Mouse (Mus musculus): Measurements from ENCODE around the gene Fdxr. TPM values are rescaled to one million over a fixed set of nuclear protein-coding genes. Genes with fewer than 3 reads are reported as not detected.
A peak's percentile ranks its signal among the peaks of the same experiment; 100 is the strongest.

Fdxr gene
- polyA plus RNA-seq, 2 experiments: 12.3 to 13.7 TPM

GRCm38 (mm10) chr11:115296471-115297210 lies 19.8 kb upstream of the Fdxr start:
- ATAC-seq (ENCODE audit: insufficient read depth) (no peak), DNase-seq (ENCODE audit: low read depth in 3 of 3, low spot score in 3 of 3) (no peak)
- Histone ChIP-seq H3K9me3 (ENCODE audit: control insufficient read depth, low read length) (no peaks in the 10 kb centered on the region), H3K4me3 (ENCODE audit: insufficient read depth in 1 of 2, low read depth in 2 of 2, low read length in 2 of 2) (peak overlapping the region; percentile 48 to 55), H3K9ac (replicated peaks) (no peak overlapping the region), H3K27me3 (ENCODE audit: control insufficient read depth, insufficient read depth, low read length) (peaks cover 16% of the 10 kb centered on the region), H3K36me3 (replicated peaks; ENCODE audit: control insufficient read depth, insufficient read depth, low read depth) (no peaks in the 10 kb centered on the region), H3K27ac (no peak overlapping the region), H3K4me1 (replicated peaks; ENCODE audit: control insufficient read depth in 2 of 2, insufficient read depth in 2 of 2, low read length in 1 of 2) (0 out of 4 replicates have a peak, but pooled peaks cover 0 to 2% of the 10 kb centered on the region in 2 experiments), H3K4me2 (ENCODE audit: low read depth) (peak overlapping the region; percentile 45)
- TF ChIP-seq CTCF (IDR thresholded peaks at IDR 0.05; ENCODE audit: low read depth) (no peak), EP300 (IDR thresholded peaks at IDR 0.05; ENCODE audit: low read depth) (no peak)
- WGBS (ENCODE audit: insufficient replicate concordance): 44% methylated on average over 21 of the region's 21 CpGs

GRCm38 (mm10) chr11:115295939-115296338 lies 19.1 kb upstream of the Fdxr start:
- ATAC-seq (ENCODE audit: insufficient read depth) (no peak), DNase-seq (ENCODE audit: low read depth in 3 of 3, low spot score in 3 of 3) (no peak)
- Histone ChIP-seq H3K27ac (no peak overlapping the region), H3K4me3 (ENCODE audit: insufficient read depth in 1 of 2, low read depth in 2 of 2, low read length in 2 of 2) (peak overlapping the region in 1 of 2 experiments; percentile 55; a peak in 1 of 4 replicates), H3K9ac (replicated peaks) (no peak overlapping the region), H3K4me1 (replicated peaks; ENCODE audit: control insufficient read depth in 2 of 2, insufficient read depth in 2 of 2, low read length in 1 of 2) (0 out of 4 replicates have a peak, but pooled peaks cover 0 to 2% of the 10 kb centered on the region in 2 experiments), H3K4me2 (ENCODE audit: low read depth) (peak overlapping the region; percentile 45), H3K27me3 (ENCODE audit: control insufficient read depth, insufficient read depth, low read length) (peaks cover 16% of the 10 kb centered on the region), H3K36me3 (replicated peaks; ENCODE audit: control insufficient read depth, insufficient read depth, low read depth) (no peaks in the 10 kb centered on the region), H3K9me3 (ENCODE audit: control insufficient read depth, low read length) (no peaks in the 10 kb centered on the region)
- TF ChIP-seq CTCF (IDR thresholded peaks at IDR 0.05; ENCODE audit: low read depth): no peak
- TF ChIP-seq EP300 (IDR thresholded peaks at IDR 0.05; ENCODE audit: low read depth): no peak
- WGBS (ENCODE audit: insufficient replicate concordance): 69% methylated on average over 11 of the region's 11 CpGs

GRCm38 (mm10) chr11:115292631-115293375 lies 16.0 kb upstream of the Fdxr start:
- H3K9ac ChIP-seq (replicated peaks): no peak overlapping the region
- no peak for DNase-seq (ENCODE audit: low read depth in 3 of 3, low spot score in 3 of 3)

GRCm38 (mm10) chr11:115291503-115291902 lies 14.7 kb upstream of the Fdxr start:
- H3K9me3 ChIP-seq (ENCODE audit: control insufficient read depth, low read length): no peaks in the 10 kb centered on the region
- H3K27me3 ChIP-seq (ENCODE audit: control insufficient read depth, insufficient read depth, low read length): peaks cover under 1% of the 10 kb centered on the region; the same call in 1 of the 2 replicates
- H3K27ac ChIP-seq: no peak overlapping the region
- no peak overlapping the region for H3K4me2 ChIP-seq (ENCODE audit: low read depth)
- no peak overlapping the region for H3K9ac ChIP-seq (replicated peaks)
- DNase-seq (ENCODE audit: low read depth in 3 of 3, low spot score in 3 of 3): no peak
- WGBS (ENCODE audit: insufficient replicate concordance): 64% methylated on average over 10 of the region's 10 CpGs
- H3K36me3 ChIP-seq (replicated peaks; ENCODE audit: control insufficient read depth, insufficient read depth, low read depth): no peaks in the 10 kb centered on the region
- no peak overlapping the region for H3K4me3 ChIP-seq (ENCODE audit: insufficient read depth in 1 of 2, low read depth in 2 of 2, low read length in 2 of 2)
- H3K4me1 ChIP-seq (replicated peaks; ENCODE audit: control insufficient read depth in 2 of 2, insufficient read depth in 2 of 2, low read length in 1 of 2): peaks cover 0 to 5% of the 10 kb centered on the region in 2 experiments; a peak in 2 of 4 replicates
- no peak for ATAC-seq (ENCODE audit: insufficient read depth)
- no peak for TF ChIP-seq CTCF (IDR thresholded peaks at IDR 0.05; ENCODE audit: low read depth)
- no peak for TF ChIP-seq EP300 (IDR thresholded peaks at IDR 0.05; ENCODE audit: low read depth)

More at GRCm38 (mm10) chr11:115292631-115293375, 16.0 kb upstream of the Fdxr start:
- TF ChIP-seq CTCF (IDR thresholded peaks at IDR 0.05; ENCODE audit: low read depth): no peak
- TF ChIP-seq EP300 (IDR thresholded peaks at IDR 0.05; ENCODE audit: low read depth): no peak
- WGBS (ENCODE audit: insufficient replicate concordance): 45% methylated on average over 14 of the region's 14 CpGs
- no peaks in the 10 kb centered on the region for H3K36me3 ChIP-seq (replicated peaks; ENCODE audit: control insufficient read depth, insufficient read depth, low read depth)
- H3K27me3 ChIP-seq (ENCODE audit: control insufficient read depth, insufficient read depth, low read length): peaks cover 12% of the 10 kb centered on the region
- peaks cover 0 to 5% of the 10 kb centered on the region in 2 experiments; a peak in 2 of 4 replicates for H3K4me1 ChIP-seq (replicated peaks; ENCODE audit: control insufficient read depth in 2 of 2, insufficient read depth in 2 of 2, low read length in 1 of 2)
- no peaks in the 10 kb centered on the region for H3K9me3 ChIP-seq (ENCODE audit: control insufficient read depth, low read length)
- peak; percentile 45; the same call in 1 of the 2 replicates for ATAC-seq (ENCODE audit: insufficient read depth)
- peak overlapping the region; percentile 48 for H3K27ac ChIP-seq
- peak overlapping the region; percentile 38 for H3K4me2 ChIP-seq (ENCODE audit: low read depth)
- H3K4me3 ChIP-seq (ENCODE audit: insufficient read depth in 1 of 2, low read depth in 2 of 2, low read length in 2 of 2): no peak overlapping the region

GRCm38 (mm10) chr11:115290919-115291318 lies 14.1 kb upstream of the Fdxr start:
- H3K27me3 ChIP-seq (ENCODE audit: control insufficient read depth, insufficient read depth, low read length): no peaks in the 10 kb centered on the region
- H3K27ac ChIP-seq: no peak overlapping the region
- peaks cover 0 to 5% of the 10 kb centered on the region in 2 experiments; a peak in 2 of 4 replicates for H3K4me1 ChIP-seq (replicated peaks; ENCODE audit: control insufficient read depth in 2 of 2, insufficient read depth in 2 of 2, low read length in 1 of 2)
- no peak overlapping the region for H3K4me3 ChIP-seq (ENCODE audit: insufficient read depth in 1 of 2, low read depth in 2 of 2, low read length in 2 of 2)
- DNase-seq (ENCODE audit: low read depth in 3 of 3, low spot score in 3 of 3) (no peak), ATAC-seq (ENCODE audit: insufficient read depth) (no peak)
- no peaks in the 10 kb centered on the region for H3K36me3 ChIP-seq (replicated peaks; ENCODE audit: control insufficient read depth, insufficient read depth, low read depth)
- no peak overlapping the region for H3K9ac ChIP-seq (replicated peaks)
- TF ChIP-seq CTCF (IDR thresholded peaks at IDR 0.05; ENCODE audit: low read depth): no peak
- no peak for TF ChIP-seq EP300 (IDR thresholded peaks at IDR 0.05; ENCODE audit: low read depth)
- 74% methylated on average over 6 of the region's 6 CpGs for WGBS (ENCODE audit: insufficient replicate concordance)
- no peaks in the 10 kb centered on the region for H3K9me3 ChIP-seq (ENCODE audit: control insufficient read depth, low read length)
- H3K4me2 ChIP-seq (ENCODE audit: low read depth): no peak overlapping the region

Data from liver, embryonic 14.5 days (tissue).